Mouse (Mus musculus) urinary bladder, postnatal 10 days (tissue): Measurements from ENCODE around the gene Sstr4.

Experiments
- DNase-seq: peaks from one replicate; pipeline ENCODE4 v3.0.0; 2022; ENCODE audit warnings: low spot score

Gene Sstr4

DNA sequence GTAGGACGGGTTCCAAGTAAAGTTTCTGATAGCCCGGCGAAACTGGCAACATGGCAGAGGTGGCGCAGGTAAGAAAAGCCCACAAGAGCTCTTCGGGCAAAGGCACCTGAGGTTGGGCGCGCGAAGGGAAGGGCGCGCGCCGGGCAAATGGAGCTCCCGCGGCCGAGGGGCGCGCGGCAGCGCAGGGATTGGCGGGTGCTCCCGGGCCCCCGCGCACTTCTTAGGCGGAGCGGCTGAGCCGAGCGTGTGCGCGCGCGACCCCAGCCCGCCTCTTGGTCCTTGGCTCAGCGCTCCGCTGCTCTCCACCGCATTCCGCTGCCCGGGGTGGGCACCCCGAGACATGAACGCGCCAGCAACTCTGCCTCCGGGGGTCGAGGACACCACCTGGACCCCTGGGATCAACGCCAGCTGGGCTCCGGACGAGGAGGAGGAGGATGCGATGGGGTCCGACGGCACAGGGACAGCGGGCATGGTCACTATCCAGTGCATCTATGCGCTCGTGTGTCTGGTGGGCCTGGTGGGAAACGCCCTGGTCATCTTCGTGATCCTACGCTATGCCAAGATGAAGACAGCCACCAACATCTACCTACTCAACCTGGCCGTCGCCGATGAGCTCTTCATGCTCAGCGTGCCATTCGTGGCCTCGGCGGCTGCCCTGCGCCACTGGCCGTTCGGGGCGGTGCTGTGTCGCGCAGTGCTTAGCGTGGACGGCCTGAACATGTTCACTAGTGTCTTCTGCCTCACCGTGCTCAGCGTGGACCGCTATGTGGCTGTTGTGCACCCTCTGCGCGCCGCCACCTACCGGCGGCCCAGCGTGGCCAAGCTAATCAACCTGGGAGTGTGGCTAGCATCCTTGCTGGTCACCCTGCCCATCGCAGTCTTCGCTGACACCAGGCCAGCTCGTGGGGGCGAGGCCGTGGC, at the start of gene Sstr4:
Sstr4 (plus strand) TSS at position 214 of the 921 bp plus-strand sequence.
- DNase-seq, result no peak

DNA sequence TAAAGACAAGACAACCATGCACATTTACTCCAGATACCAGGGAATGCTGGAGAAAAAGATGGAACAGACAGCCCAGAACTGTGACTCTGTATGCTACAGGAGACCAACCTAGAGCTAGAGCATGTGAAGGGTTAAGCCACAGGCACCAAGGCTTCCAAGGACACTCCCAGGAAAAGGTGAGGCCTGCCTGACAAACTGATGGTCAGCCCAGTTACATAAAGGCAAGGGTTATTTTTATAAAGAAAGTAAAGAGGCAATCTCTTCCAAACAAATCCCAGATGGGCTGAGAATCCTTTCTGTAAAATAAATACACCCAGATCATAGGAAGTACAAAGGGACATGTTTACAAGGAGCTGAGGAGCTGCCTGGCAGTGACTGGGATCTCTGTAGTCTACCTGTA, 49.8 kb upstream of the Sstr4 start:
- no peak for DNase-seq

DNA sequence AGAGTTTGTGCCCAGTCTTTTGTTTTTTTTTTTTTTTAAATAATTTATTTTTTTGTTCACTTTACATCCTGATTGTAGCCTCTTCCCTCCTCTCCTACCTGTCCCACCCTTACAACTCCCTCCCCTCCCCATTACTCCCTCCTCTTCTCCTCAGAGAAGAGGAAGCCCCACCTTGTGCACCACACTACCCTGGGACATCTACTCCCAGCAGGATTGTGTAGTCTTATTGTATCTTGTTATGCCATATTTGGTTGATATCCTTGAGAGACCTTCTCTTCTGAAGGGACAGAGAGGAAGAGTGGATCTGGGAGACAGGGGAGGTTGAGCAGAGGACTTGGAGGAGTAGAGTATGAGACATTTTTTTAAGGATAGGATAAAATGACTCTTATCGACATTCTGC, 48.2 kb upstream of the Sstr4 start:
- no peak for DNase-seq

DNA sequence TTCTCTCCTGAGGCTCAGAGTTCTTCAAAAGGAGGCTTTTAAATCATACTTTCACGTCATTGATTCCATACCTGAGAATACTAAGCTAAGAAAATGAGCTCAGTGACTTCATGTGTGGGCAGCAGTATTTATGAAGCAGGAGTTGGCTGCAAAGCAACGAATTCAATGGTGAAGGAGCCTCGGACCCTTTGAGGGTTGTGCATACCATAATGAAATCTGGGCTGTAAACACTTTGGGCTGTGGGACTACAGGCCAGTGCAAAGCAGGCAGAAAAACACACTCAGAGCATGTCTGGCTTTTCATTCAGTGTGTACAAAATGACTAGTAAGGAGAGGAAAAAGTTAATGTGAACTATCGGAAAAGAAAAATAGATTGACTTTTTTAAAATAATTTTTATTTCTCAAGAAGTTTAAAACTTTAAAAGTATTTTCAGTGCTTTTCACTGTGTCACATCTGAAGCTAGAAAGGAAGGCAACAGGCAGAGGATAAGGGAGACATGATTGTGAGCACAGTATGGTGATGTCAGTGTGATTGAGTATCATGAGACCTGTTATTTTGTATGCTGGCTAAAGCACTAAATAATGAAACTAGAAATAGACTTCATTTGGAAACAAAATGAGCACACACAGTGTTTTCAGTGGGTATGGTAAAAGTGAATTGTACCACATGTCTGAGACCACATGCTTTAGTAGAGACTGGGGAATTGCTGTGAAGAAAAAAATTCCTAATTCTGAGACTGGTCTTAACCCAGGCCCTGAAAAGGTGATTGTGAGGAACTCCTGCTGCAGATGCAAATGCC, 45.4 kb upstream of the Sstr4 start:
- DNase-seq, result no peak

DNA sequence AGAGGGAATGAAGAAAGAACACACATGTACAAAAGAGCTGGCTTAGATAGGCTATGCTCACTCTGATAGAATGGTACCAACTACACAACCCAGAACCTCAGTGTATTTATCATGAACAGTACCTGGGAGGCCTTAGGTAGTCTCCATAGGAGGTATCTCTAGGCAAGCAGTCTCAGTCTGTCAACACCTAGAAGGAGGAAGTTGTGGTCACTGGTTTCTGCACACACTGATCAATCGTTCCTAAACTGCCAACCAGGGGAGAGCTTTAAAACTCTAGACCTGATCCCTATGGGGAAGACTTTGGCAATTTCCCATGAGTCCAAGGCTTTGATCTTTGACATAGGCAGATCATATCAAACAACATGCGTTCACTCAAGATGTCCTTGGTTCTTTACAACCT, 44.7 kb upstream of the Sstr4 start:
- no peak for DNase-seq

DNA sequence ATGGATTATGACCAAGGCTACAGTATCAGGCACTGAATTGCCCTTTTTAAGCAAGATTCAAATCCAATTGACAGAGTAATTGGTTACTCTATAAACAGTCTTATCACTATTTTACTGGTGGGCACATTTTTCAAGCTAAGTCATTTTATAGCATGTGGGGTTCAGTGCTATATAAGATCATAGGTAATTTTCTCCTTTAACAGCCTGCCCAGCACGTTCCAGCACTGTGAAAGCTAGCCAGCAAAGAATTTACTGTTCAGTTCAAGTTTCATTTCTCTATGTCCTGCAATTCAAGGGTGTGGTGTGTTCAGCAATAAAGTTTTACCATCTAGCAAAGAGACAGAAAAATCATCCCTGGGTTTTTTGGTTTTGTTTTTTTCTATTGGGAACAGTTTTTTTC, 42.5 kb upstream of the Sstr4 start:
- DNase-seq, result no peak

DNA sequence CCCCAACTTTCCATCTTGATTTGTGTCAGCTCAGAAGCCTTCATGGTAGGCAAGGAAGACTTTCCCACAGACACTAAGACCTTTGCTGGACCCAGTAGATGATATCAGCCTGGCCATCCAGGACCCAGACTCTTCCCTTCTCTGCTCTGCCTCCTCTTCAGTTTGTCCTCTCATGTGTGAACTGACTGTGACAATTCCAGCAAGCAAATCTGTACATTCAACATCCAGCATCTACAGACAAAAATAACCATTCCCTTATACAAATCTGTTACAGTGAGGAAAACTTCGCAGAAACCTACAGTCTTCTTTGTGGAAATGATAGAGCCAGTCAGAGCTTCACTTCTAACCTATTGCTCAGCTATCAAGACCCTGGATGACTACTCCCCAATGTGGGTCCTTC, 38.0 kb upstream of the Sstr4 start:
- no peak for DNase-seq

DNA sequence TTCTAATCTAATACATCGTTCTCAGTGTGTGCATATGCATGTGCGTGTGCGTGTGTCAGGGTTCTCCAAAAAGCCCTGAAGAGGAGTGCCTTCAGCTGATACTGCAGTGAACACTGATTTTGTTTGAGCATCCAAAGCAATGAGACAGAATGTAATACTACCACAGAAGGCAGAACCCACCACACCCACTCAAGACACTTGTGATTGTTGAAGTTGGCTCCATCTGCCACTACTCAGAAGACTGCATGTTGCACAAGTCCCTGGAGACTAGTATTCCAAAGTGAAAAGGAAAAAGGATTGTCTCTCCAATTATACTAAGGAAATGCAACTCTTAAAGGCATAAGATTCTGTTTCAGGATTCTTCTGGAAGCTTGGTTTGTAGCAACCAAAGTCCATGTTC, 30.6 kb upstream of the Sstr4 start:
- no peak for DNase-seq

DNA sequence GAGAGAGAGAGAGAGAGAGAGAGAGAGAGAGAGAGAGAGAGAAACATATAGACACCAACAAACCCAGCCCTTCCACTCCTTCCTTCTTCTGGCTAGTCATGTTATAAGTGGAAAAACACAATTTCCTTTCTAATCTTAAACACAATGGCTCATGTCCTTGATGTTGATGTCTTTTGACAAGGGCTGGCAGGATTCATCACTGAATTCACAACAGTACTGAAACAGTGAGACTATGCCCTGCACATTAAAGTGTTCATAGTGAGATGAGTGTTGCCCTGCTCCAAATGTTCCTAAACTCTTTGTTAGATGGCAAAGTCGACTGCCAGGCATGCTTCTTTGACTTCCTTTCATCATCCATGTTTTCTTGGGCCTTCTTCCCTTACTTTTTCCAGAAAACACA, 29.9 kb upstream of the Sstr4 start:
- DNase-seq, result no peak

DNA sequence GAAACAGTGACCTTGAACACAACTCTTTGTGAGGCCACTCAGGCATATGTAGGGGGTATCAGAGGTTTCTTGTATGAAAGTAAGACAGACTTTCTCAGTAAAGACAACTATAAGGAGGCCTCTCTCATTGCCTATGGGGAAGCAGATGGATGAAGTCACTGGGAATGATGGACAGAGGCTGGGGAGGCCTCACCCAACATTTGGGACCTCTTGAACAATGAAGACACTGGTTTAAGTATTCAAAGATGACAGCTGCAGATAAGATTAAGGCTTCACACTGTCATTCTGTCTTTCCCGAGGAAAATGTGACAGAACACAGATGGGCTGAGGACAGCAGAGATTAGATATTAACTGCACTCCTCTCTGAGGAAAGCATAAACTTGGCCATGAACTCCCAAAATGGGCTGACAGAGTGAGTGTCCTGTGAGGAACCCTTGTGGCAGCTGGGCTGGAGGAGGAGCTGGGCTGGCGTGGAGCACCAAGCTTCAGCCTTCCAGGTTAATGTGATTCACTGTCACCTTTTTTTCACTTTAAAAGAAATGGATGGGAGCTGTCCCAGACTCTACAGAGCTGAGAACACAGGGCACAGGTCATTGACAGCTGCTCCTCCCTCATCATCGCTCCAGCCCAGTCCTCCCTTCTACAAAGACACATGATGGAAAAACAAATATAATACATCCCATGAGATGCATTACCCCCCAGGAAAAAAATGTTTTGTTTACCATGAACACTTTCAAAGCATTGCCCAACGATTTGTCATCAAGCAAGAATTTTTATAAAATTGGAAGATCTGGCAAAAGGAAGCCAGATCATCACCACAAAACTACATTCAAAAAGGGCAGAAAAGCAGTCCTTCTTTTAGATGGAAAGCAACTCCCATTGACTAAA, 23.2 kb upstream of the Sstr4 start:
- DNase-seq, result no peak

DNA sequence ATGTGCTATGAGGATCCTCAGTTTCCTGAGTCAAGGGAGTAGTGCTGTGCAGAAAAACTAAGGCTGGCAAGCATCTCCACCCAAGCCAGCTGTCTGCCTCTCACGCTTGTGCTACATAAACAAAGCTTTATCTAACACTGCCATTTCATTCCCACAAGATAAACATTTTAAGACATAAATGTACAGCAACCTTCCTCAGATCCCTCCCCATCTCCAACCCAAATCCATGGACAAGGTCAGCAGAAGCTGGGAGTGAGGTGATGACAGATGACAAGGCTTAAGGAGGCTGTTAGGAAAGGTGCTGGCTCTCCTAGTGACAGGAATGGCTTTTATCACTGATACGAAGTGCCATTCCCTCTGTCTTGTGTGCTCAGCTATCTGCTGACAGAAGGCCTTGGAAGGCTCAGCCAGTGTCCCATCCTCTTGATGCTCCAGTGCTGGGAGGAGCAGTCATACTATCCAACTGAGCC, 21.5 kb upstream of the Sstr4 start:
- DNase-seq, result no peak

DNA sequence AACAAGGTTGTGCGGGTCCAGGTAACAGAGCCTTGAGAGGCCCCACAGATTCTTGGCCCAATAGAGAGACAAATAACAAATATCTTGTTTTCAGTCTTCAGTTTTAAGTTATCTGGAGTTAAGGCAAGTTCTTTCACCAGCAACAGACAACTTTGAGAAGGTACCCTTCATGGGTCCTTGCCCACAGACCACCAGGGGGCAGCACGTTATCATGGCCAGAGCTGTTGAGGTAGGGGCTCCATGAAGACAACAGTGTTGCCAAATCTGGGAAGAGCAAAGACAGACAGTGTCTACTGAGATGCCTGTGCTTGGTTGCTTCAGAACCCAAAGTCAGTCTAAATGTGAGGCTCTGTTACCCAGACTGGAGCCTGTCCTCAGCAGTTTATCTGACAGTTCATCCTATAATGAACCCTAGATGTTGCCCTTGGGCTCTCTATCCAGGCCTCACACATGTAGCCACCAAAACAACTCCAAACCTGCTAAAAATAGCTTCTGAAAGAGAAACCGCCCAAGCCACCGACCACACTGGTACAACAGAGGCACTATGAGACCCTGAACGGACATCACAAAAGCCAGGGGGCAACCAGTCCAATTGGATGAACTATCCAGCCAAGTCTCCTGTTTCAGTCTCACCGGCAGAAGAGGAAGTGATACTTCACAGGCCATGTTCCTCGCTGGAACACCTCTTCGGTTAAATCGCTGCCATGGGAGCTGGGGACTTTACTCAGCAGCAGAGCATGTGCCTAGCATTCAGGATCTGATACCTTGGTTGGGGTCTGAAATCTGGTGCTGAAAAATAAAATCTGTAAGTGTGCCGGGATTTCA, 19.6 kb upstream of the Sstr4 start:
- DNase-seq, result no peak

DNA sequence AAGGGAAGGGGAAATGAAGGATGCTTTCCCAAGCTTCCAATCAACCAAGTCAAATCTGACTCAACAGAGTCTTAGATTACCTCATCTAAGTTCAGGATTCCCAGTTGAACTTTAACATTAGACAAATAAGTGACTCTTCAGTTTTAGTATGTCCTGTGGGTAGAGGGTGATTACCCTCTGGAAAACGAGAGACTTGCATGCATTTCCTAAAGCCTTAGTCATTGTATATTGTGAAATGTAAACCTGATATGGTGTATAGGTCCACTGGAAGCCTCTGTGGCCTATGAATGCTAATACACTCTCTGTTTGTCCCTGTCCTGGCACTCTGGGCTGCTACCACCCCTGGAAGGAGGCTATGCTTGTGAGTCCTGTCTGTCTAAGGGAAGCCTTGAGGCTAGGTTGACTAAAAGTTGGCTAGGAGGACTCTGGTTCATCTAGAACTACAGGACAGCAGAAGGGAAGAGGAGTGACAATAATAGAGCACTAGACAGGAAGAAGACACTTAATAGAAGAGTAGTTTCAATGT, 16.3 kb upstream of the Sstr4 start:
- no peak for DNase-seq

DNA sequence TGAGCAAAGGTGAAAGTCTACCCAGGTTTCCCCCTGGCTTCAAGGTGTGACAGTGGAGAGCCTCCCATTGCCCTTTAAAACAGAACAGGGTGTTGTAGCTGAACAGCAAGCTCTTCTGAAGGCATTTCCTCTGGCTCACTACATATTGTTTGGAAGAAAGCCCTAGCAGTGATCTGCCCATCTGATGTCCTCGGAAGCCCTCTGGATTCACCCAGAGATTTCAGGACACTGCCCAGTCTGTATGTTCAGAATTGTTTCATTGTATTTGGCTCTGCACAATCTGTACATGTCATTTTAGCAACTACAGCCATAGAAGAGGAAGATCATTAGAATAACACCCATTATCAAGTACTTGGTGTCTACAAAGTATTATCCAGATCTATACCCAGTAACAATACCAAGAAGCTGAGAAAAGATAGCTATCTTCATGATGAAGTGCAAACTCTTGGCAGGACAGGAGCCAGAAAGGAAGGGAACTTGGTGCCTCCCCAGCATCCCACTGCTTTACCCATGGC, 15.2 kb upstream of the Sstr4 start:
- DNase-seq, result no peak

DNA sequence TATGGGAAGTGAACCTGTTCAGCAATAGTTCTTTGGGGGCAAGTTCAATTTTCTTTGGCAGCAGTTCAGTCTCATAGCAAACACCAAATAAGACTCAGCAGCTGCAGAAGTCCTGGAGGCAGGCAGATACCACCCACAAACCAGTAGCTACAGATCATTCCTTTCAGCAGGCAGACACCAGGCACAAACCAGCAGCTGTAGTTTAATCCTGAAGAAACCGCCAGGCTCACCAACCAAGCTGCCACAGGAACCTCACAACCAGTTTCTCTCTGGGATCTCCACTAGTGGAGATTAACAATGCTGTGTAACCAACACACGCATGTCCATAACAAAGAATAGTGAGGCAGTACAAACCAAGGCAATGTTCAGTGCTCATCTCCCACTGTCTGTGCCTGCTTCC, 14.1 kb upstream of the Sstr4 start:
- DNase-seq, result no peak

DNA sequence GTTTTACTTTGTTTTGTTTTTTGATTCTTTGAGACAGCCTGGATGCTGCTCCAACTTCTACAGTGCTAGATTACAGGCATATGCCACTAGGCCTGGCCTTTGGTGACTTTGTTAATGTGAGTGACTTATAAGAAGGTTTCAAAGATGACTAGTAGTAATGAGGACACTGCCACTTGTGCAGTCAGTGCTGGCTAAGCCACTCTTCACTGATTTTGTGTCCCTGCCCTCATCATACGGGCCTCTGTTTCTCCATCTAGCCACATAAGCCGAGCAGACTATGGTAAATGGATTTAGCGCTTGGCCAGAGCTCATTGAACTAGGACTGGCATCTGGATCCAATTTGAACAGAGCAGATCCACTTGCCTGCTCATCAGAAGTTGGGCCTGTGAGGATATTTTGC, 8.7 kb upstream of the Sstr4 start:
- DNase-seq, result no peak

DNA sequence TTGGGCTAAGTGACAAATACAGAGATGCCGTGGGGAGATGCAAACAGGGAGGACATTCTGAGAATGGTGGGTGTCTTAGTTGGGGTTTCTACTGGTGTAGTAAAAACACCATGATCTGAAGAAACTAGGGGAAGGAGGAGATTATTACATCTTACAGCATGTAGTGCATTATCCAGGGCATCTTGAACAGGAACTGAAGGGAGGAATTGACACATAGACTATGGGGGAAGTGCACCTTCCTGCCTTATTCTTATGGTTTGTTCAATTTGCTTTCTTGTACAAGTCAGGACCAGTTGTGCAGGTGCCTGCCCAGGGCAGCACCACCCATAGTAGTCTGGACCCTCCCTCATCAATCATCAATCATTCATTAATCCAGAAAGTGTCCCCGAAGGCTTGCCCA, 8.2 kb upstream of the Sstr4 start:
- DNase-seq, result no peak

DNA sequence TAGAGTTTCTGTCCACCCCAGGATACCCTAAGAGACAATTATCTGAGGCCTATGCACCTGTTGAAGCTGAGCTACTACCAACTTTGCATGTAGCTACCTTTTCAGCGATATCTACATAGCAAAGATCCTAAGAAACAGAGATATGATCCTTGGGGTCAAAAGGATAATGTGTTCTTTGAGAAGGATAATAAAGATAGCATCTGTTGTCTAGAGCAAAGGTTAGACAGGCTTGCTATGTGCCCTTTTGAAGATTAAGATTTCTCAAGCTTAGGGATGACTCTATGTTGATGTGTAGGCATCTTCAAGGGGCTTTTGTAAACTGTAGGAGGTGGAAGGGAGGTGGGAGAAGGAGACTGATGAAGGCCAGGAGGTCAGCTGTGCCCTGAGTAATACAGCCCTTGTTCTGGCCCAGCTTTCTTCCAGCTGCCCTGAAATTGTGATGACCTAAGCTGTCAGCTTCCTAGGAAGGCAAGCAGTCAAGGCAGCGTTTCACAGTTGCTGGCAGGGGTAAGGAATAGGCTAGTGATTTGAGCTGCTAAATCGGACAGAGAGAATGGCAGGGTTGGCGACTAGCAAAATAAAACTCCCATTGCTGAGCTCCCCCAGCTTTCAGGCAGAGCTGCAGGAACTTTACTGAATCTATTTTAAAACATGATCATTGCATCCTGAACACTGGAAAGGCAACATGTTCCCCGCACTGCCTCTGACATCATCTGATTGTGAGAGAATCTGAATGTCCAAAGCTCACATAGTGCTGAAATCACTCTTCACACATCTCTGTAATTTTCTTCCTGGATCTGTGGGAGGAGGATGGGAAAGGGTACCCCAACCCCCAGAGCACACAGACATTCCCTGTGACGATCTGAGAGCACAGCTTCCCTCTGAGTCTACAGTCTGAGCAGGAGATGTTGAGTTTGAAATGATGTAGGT, 7.2 kb upstream of the Sstr4 start:
- no peak for DNase-seq

DNA sequence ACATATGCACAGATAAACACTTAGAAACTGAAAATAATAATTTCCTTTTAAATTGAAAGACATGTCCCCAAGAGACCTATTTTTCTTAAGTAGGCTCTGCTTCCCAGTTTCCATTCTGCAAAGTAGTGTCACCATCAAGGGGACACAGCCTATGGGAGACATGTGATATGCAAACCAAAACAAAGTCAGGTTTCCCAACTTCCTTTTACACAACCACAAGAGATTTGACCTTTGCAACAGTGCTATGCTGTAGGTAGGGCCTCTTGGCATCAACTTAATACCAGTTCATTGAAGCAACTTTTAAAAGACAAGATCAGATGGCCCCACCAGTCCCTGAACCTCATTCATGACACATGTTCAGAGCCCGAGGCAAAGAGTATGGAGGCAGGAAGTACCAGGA, 2.0 kb upstream of the Sstr4 start:
- no peak for DNase-seq

DNA sequence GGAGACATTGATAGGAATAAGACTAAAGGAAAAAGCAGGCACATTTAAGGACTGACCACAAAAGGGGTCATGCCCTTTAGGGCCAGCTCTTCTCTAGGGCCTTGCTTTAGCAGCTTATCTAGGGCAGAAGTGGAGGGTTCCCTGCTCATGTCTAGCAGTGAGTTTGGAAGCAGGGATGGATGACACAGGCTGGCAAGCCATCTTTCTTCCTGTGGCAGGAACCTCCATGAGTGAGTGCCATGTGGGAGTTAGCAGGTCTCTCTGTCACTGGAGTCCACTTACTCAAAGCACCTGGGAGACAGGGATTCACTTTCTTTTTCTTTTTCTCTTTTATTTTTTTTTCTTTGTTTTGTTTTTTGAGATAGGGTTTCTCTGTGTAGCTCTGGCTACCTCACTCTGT, 1.3 kb upstream of the Sstr4 start:
- DNase-seq, result no peak
